Mouse (Mus musculus) MEL (cell line): Measurements from ENCODE around the gene Upf2. TPM values are rescaled to one million over a fixed set of nuclear protein-coding genes. Genes with fewer than 3 reads are reported as not detected.

Source experiments
- DNase-seq: peaks from one replicate; pipeline ENCODE4 v3.0.0; 2011; ENCODE audit warnings: low read depth, low spot score
- H3K27ac ChIP-seq: 2 replicates; pipeline ENCODE4 v1.5.1; 2012; ENCODE audit warnings: low read depth, mild to moderate bottlenecking, control low read depth, low read length, moderate library complexity; ENCODE audit not compliant: control insufficient read depth
- H3K27me3 ChIP-seq, 2 experiments: fragments of 150-350 bp in 1 of 2; sonication (generic) in 1 of 2; 2 replicates each; pipeline ENCODE4 v1.6.1; 2012; ENCODE audit warnings: low read length in 2 of 2, mild to moderate bottlenecking in 2 of 2, improper control_type of control experiment in 1 of 2, moderate library complexity in 1 of 2; ENCODE audit not compliant: insufficient read depth in 2 of 2, control insufficient read depth in 1 of 2
- H3K36me3 ChIP-seq, 2 experiments: 2 replicates each; pipeline ENCODE4 v1.6.1; 2012 to 2014; ENCODE audit warnings: low read length in 2 of 2, improper control_type of control experiment in 1 of 2, inconsistent platforms in 1 of 2, mild to moderate bottlenecking in 1 of 2; ENCODE audit not compliant: insufficient read depth in 2 of 2, control insufficient read depth in 1 of 2
- H3K4me1 ChIP-seq, 2 experiments: fragments of 150-350 bp in 1 of 2; sonication (generic) in 1 of 2; 2 replicates each; pipeline ENCODE4 v1.6.1; 2012; ENCODE audit warnings: low read length in 2 of 2, improper control_type of control experiment in 1 of 2, mild to moderate bottlenecking in 1 of 2; ENCODE audit not compliant: insufficient read depth in 2 of 2, control insufficient read depth in 1 of 2
- H3K4me3 ChIP-seq, 2 experiments: fragments of 150-350 bp in 1 of 2; sonication (generic) in 1 of 2; 2 replicates each; pipeline ENCODE4 v1.5.1; 2012; ENCODE audit warnings: low read depth in 2 of 2, low read length in 2 of 2, mild to moderate bottlenecking in 2 of 2, moderate library complexity in 2 of 2, control low read depth in 1 of 2, improper control_type of control experiment in 1 of 2; ENCODE audit not compliant: control insufficient read depth in 1 of 2, insufficient read depth in 1 of 2
- H3K79me2 ChIP-seq: 2 replicates; pipeline ENCODE4 v1.6.1; 2012; ENCODE audit warnings: mild to moderate bottlenecking, low read length, moderate library complexity; ENCODE audit not compliant: control insufficient read depth, poor library complexity, insufficient read depth
- H3K9ac ChIP-seq: 2 replicates; pipeline ENCODE4 v1.6.1; 2012; ENCODE audit warnings: low read depth, mild to moderate bottlenecking, control low read depth, low read length, moderate library complexity; ENCODE audit not compliant: control insufficient read depth, poor library complexity, severe bottlenecking
- H3K9me3 ChIP-seq: fragments of 150-350 bp; sonication (generic); replicated peaks from 2 replicates; pipeline ENCODE4 v1.6.1; 2012; ENCODE audit warnings: mild to moderate bottlenecking, low read length, improper control_type of control experiment, moderate library complexity; ENCODE audit not compliant: insufficient read depth
- BHLHE40 ChIP-seq: IDR thresholded peaks from 2 replicates; pipeline ENCODE4 v1.6.1; 2012; ENCODE audit warnings: low read depth, mild to moderate bottlenecking, inconsistent platforms, low read length, improper control_type of control experiment, borderline replicate concordance
- CHD1 ChIP-seq: IDR thresholded peaks from 2 replicates; pipeline ENCODE4 v1.6.1; 2012; ENCODE audit warnings: low read depth, mild to moderate bottlenecking, inconsistent platforms, low read length, improper control_type of control experiment
- CTCF ChIP-seq, 3 experiments: IDR thresholded peaks in 2 of 3; conservative IDR thresholded peaks in 1 of 3; 2 replicates each; pipeline ENCODE4 v1.5.1; 2011 to 2012; ENCODE audit warnings: low read length in 3 of 3, low read depth in 2 of 3, mild to moderate bottlenecking in 2 of 3, improper control_type of control experiment in 1 of 3, inconsistent platforms in 1 of 3, mixed read lengths in 1 of 3, moderate library complexity in 1 of 3; ENCODE audit not compliant: control insufficient read depth in 1 of 3, insufficient read depth in 1 of 3, poor library complexity in 1 of 3, severe bottlenecking in 1 of 3
- E2F4 ChIP-seq: IDR thresholded peaks from 2 replicates; pipeline ENCODE4 v1.6.1; 2011; ENCODE audit warnings: low read depth, low read length, improper control_type of control experiment, borderline replicate concordance
- ELF1 ChIP-seq: IDR thresholded peaks from 2 replicates; pipeline ENCODE4 v1.6.1; 2014; ENCODE audit warnings: low read depth, mild to moderate bottlenecking, inconsistent platforms, low read length, improper control_type of control experiment, moderate library complexity
- ETS1 ChIP-seq: IDR thresholded peaks from 2 replicates; pipeline ENCODE4 v1.6.1; 2012; ENCODE audit warnings: low read depth, mild to moderate bottlenecking, inconsistent platforms, low read length, improper control_type of control experiment, moderate library complexity
- GATA1 ChIP-seq: IDR thresholded peaks from 2 replicates; pipeline ENCODE4 v1.6.1; 2011; ENCODE audit warnings: low read depth, low read length, improper control_type of control experiment
- HCFC1 ChIP-seq: IDR thresholded peaks from 2 replicates; pipeline ENCODE4 v1.6.1; 2012; ENCODE audit warnings: low read depth, mild to moderate bottlenecking, inconsistent platforms, low read length, improper control_type of control experiment, moderate library complexity
- JUND ChIP-seq: IDR thresholded peaks from 2 replicates; pipeline ENCODE4 v1.6.1; 2011; ENCODE audit warnings: low read depth, mild to moderate bottlenecking, improper control_type of control experiment, low read length
- KAT2A ChIP-seq: conservative IDR thresholded peaks from 2 replicates; pipeline ENCODE4 v1.6.1; 2012; ENCODE audit warnings: low read depth, low read length, improper control_type of control experiment, inconsistent platforms
- MAFK ChIP-seq: IDR thresholded peaks from 2 replicates; pipeline ENCODE4 v1.6.1; 2011; ENCODE audit warnings: low read depth, mild to moderate bottlenecking, low read length, improper control_type of control experiment, borderline replicate concordance
- MAX ChIP-seq: IDR thresholded peaks from 2 replicates; pipeline ENCODE4 v1.6.1; 2011; ENCODE audit warnings: low read length, improper control_type of control experiment
- MAZ ChIP-seq: IDR thresholded peaks from 2 replicates; pipeline ENCODE4 v1.6.1; 2012; ENCODE audit warnings: low read depth, mild to moderate bottlenecking, inconsistent platforms, low read length, improper control_type of control experiment
- MEF2A ChIP-seq: IDR thresholded peaks from 2 replicates; pipeline ENCODE4 v1.6.1; 2014; ENCODE audit warnings: low read depth, mild to moderate bottlenecking, inconsistent platforms, low read length, improper control_type of control experiment; ENCODE audit not compliant: poor library complexity, insufficient replicate concordance, severe bottlenecking; ENCODE audit errors: extremely low read depth
- MXI1 ChIP-seq: IDR thresholded peaks from 2 replicates; pipeline ENCODE4 v1.6.1; 2011; ENCODE audit warnings: mild to moderate bottlenecking, low read depth, low read length, improper control_type of control experiment
- MYB ChIP-seq: IDR thresholded peaks from 2 replicates; pipeline ENCODE4 v1.6.1; 2011; ENCODE audit warnings: mild to moderate bottlenecking, low read depth, low read length, improper control_type of control experiment
- MYC ChIP-seq: IDR thresholded peaks from 2 replicates; pipeline ENCODE4 v1.6.1; 2011; ENCODE audit warnings: low read depth, mild to moderate bottlenecking, low read length, improper control_type of control experiment, moderate library complexity
- NELFE ChIP-seq: IDR thresholded peaks from 2 replicates; pipeline ENCODE4 v1.6.1; 2011; ENCODE audit warnings: low read depth, low read length, improper control_type of control experiment
- NRF1 ChIP-seq: IDR thresholded peaks from 2 replicates; pipeline ENCODE4 v1.6.1; 2014; ENCODE audit warnings: low read depth, mild to moderate bottlenecking, inconsistent platforms, low read length, improper control_type of control experiment, moderate library complexity; ENCODE audit not compliant: poor library complexity, insufficient read depth, severe bottlenecking
- POLR2A ChIP-seq, 2 experiments: IDR thresholded peaks; 2 replicates each; pipeline ENCODE4 v1.6.1; 2011 to 2012; ENCODE audit warnings: low read length in 2 of 2, mild to moderate bottlenecking in 2 of 2, control low read depth in 1 of 2, improper control_type of control experiment in 1 of 2, low read depth in 1 of 2, moderate library complexity in 1 of 2; ENCODE audit not compliant: control insufficient read depth in 1 of 2, insufficient read depth in 1 of 2, poor library complexity in 1 of 2
- POLR2AphosphoS2 ChIP-seq: IDR thresholded peaks from 2 replicates; pipeline ENCODE4 v1.6.1; 2011; ENCODE audit warnings: low read length, improper control_type of control experiment
- POLR2AphosphoS5 ChIP-seq: IDR thresholded peaks from 2 replicates; pipeline ENCODE4 v1.6.1; 2012; ENCODE audit warnings: low read depth, borderline replicate concordance, mild to moderate bottlenecking, inconsistent platforms, low read length, moderate library complexity, mixed read lengths
- SIN3A ChIP-seq: IDR thresholded peaks from 2 replicates; pipeline ENCODE4 v1.6.1; 2012; ENCODE audit warnings: low read length, improper control_type of control experiment, inconsistent platforms
- SMC3 ChIP-seq: IDR thresholded peaks from 2 replicates; pipeline ENCODE4 v1.6.1; 2011; ENCODE audit warnings: low read depth, low read length, improper control_type of control experiment
- TAL1 ChIP-seq: IDR thresholded peaks from 2 replicates; pipeline ENCODE4 v1.6.1; 2012; ENCODE audit warnings: mild to moderate bottlenecking, inconsistent platforms, low read length, moderate library complexity, mixed read lengths
- TCF12 ChIP-seq: IDR thresholded peaks from 2 replicates; pipeline ENCODE4 v1.6.1; 2014; ENCODE audit warnings: low read depth, mild to moderate bottlenecking, inconsistent platforms, low read length, improper control_type of control experiment, moderate library complexity
- ZC3H11A ChIP-seq: IDR thresholded peaks from 2 replicates; pipeline ENCODE4 v1.6.1; 2012; ENCODE audit warnings: low read depth, mild to moderate bottlenecking, inconsistent platforms, low read length, improper control_type of control experiment
- ZMIZ1 ChIP-seq: IDR thresholded peaks from 2 replicates; pipeline ENCODE4 v1.6.1; 2012; ENCODE audit warnings: low read depth, mild to moderate bottlenecking, inconsistent platforms, low read length, improper control_type of control experiment, moderate library complexity
- ZNF384 ChIP-seq: IDR thresholded peaks from 2 replicates; pipeline ENCODE4 v1.6.1; 2012; ENCODE audit warnings: low read depth, mild to moderate bottlenecking, inconsistent platforms, low read length, improper control_type of control experiment
- polyA plus RNA-seq, 2 experiments: library from polyadenylated mRNA; stranded (reverse) in 1 of 2; unstranded in 1 of 2; fragments of >175 nt in 1 of 2; fragments of >200 nt in 1 of 2; gene quantifications; 2 replicates each; pipeline versions ENCODE4 v1.2.1 to v1.2.4; 2012; ENCODE audit warnings: low replicate concordance in 2 of 2, low read depth in 1 of 2; ENCODE audit not compliant: insufficient read length in 2 of 2, insufficient read depth in 1 of 2, missing spikeins in 1 of 2
- total RNA-seq: library from RNA; depleted of rRNA; stranded (reverse); fragments of 300-350 nt; gene quantifications from 2 replicates; pipeline ENCODE4 v1.2.3, GENCODE M21; 2012

Gene Upf2
- total and polyA plus RNA-seq, 3 experiments = 15.3 to 30.9 TPM; not detected in 1

- TF ChIP-seq HCFC1 (no peak), SIN3A (peak; percentile 93), ELF1 (no peak)
These were observed 8.7 kb upstream of the Upf2 start, which contains the start of gene Dhtkd1 (continued) for GRCm38 (mm10) chr2:5942416-5943032.

GRCm38 (mm10) chr2:5943071-5943470 is 8.2 kb upstream of the Upf2 start:
- H3K9me3 ChIP-seq = no peaks in the 10 kb centered on the region
- no peaks in the 10 kb centered on the region for H3K27me3 ChIP-seq
- DNase-seq = no peak
- H3K4me1 ChIP-seq = peaks cover 22 to 27% of the 10 kb centered on the region in 2 experiments
- TF ChIP-seq NRF1 (no peak), ETS1 (no peak), E2F4 (no peak), SMC3 (no peak), MEF2A (no peak), CTCF (IDR thresholded peaks at IDR 0.05 in 2 of 3, conservative IDR thresholded peaks at IDR 0.05 in 1 of 3; ENCODE audit: control insufficient read depth in 1 of 3, insufficient read depth in 1 of 3, low read depth in 2 of 3, low read length in 3 of 3, poor library complexity in 1 of 3, severe bottlenecking in 1 of 3) (no peak), CHD1 (no peak), MAZ (no peak)
- TF ChIP-seq, all 39 proteins: peak for 0
- peak overlapping the region; percentile 83 to 100 for H3K4me3 ChIP-seq
- H3K79me2 ChIP-seq = no peaks in the 10 kb centered on the region
- H3K36me3 ChIP-seq = peaks cover 0 to 26% of the 10 kb centered on the region in 2 experiments; a peak in 2 of 4 replicates
- H3K27ac ChIP-seq = no peak overlapping the region
- H3K9ac ChIP-seq = peak overlapping the region; percentile 66

GRCm38 (mm10) chr2:5945629-5946028 is 5.6 kb upstream of the Upf2 start:
- no peaks in the 10 kb centered on the region for H3K27me3 ChIP-seq
- TF ChIP-seq BHLHE40 = peak; percentile 50; the same call in 1 of the 2 replicates
- TF ChIP-seq SIN3A = peak; percentile 87
- TF ChIP-seq NELFE = 0 out of 2 replicates have a peak, but pooled peaks have one; percentile 15
- TF ChIP-seq POLR2A (IDR thresholded peaks at IDR 0.05; ENCODE audit: control insufficient read depth in 1 of 2, insufficient read depth in 1 of 2, low read depth in 1 of 2, low read length in 2 of 2, poor library complexity in 1 of 2) = no peak
- no peak for TF ChIP-seq MEF2A
- peak; percentile 71; the same call in 1 of the 2 replicates for TF ChIP-seq MYB
- no peak for TF ChIP-seq POLR2AphosphoS2
- TF ChIP-seq ZC3H11A = no peak
- peak; percentile 88 for TF ChIP-seq GATA1
- TF ChIP-seq TCF12 = peak; percentile 88
- no peak for TF ChIP-seq ZMIZ1
- TF ChIP-seq KAT2A = no peak; the same call in 1 of the 2 replicates
- no peak for TF ChIP-seq JUND
- TF ChIP-seq POLR2AphosphoS5 = no peak
- peak; percentile 74; the same call in 1 of the 2 replicates for TF ChIP-seq MYC
- peak; percentile 69 for TF ChIP-seq TAL1
- peak; percentile 56; the same call in 1 of the 2 replicates for TF ChIP-seq MXI1
- 0 out of 2 replicates have a peak, but pooled peaks have one; percentile 32 for TF ChIP-seq MAFK
- peak; percentile 27; the same call in 1 of the 2 replicates for TF ChIP-seq MAX
- no peak for TF ChIP-seq ZNF384

More at GRCm38 (mm10) chr2:5945629-5946028, 5.6 kb upstream of the Upf2 start:
- Histone ChIP-seq H3K79me2 (peaks cover under 1% of the 10 kb centered on the region; the same call in 1 of the 2 replicates), H3K27ac (peak overlapping the region; percentile 77), H3K4me3 (peak overlapping the region in 1 of 2 experiments; percentile 34; a peak in 2 of 4 replicates), H3K9me3 (no peaks in the 10 kb centered on the region), H3K36me3 (peaks cover 0 to 18% of the 10 kb centered on the region in 2 experiments; a peak in 2 of 4 replicates), H3K9ac (no peak overlapping the region; the same call in 1 of the 2 replicates), H3K4me1 (peaks cover 11 to 16% of the 10 kb centered on the region in 2 experiments)
- peak; percentile 58 for DNase-seq
